Mouse (Mus musculus): ENCODE results near the gene 2210418O10Rik.
"Not testable (repeated sequence)": the region's sequence is repeated elsewhere in the genome, so short reads cannot be mapped to it uniquely, and the experiment has no call there.

DNA sequence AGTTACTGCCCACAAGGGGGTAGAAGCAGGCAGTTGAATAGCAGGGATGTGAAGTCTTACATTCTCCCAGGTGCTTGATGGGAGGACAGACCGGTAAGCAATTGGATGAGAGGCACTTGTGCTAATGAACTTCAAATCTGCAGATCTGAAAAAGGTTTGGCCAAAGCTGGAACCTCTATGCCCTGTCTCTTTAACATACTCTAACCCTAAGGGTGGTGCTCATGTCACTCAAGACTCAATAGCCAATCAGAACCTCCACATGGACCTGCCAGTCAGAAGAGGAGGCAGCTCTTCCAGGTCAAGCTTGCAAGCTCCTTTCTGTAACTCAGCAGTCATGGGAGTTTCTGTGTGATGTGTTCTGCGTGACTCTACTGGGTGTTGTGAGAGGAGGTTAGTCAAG is at the start of gene 2210418O10Rik:
- TF ChIP-seq EP300 (optimal IDR thresholded peaks at IDR 0.05); CTCF (IDR thresholded peaks at IDR 0.05; ENCODE audit: low read depth): not testable (repeated sequence)
